Comparison of ENCODE assay signal across 8 mouse cellular contexts in the genomic region with DNA sequence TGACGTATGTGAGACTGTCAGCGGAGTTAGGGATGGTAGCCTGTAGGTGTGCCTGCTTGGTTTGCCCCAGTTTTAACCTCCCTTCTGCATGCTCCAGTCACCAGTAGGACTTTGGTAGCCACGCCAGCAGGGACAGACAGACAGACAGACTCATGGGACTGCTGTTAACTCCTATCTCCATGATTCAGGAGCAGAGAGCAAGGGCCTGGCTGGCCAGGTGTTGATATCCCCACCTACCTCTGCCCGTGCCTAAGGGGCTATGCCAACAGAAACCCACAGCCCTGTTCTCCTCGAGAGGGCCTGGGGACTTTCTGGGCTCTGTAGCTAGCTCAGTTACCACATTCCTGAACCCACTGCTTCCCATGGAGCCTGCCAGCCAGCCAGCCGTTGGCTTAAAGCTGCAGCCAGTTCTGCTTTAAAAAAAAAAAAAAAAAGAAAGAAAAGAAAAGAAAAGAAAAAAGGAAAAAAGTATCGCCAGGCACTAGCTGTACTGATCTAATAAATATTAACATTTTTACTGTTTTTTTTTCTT. TPM values are rescaled to one million over a fixed set of nuclear protein-coding genes. Genes with fewer than 3 reads are reported as not detected.
DNase-seq lines count a peak whose midpoint lies in the region; ATAC-seq and TF ChIP-seq lines count a peak whose summit lies in the region.

No protein-coding gene starts in this region.

- no peak for DNase-seq in heart, embryonic 10.5 days (ENCODE audit: low spot score)
- DNase-seq in heart, adult 8-10 months (ENCODE audit: low spot score), result no peak
- DNase-seq in liver, postnatal 0 days, result no peak
- no peak for DNase-seq in frontal cortex, postnatal 36 days (ENCODE audit: low spot score in 2 of 2)
- no peak for DNase-seq in right cerebral cortex, postnatal 4 days
- no peak for DNase-seq in thymus, postnatal 4 days

- peaks cover 12% of the 10 kb centered on the region for H3K27me3 ChIP-seq in heart, embryonic 10.5 days (ENCODE audit: insufficient read depth, poor library complexity, severe bottlenecking)
- H3K27me3 ChIP-seq in ES-Bruce4 (ENCODE audit: control insufficient read depth, insufficient read depth, low read length, poor library complexity, severe bottlenecking), result no peaks in the 10 kb centered on the region
- H3K27me3 ChIP-seq in forebrain, embryonic 16.5 days (replicated peaks; ENCODE audit: control insufficient read depth, insufficient read depth, low read length), result no peaks in the 10 kb centered on the region
- no peaks in the 10 kb centered on the region for H3K27me3 ChIP-seq in liver, postnatal 0 days (ENCODE audit: insufficient read depth, low read length)

- H3K4me3 ChIP-seq in heart, embryonic 10.5 days, result peak overlapping the region; percentile 33; the same call in 1 of the 2 replicates
- H3K4me3 ChIP-seq in ES-Bruce4 (ENCODE audit: low read depth, low read length), result 0 out of 2 replicates have a peak overlapping the region, but pooled peaks have one; percentile 0
- no peak overlapping the region for H3K4me3 ChIP-seq in forebrain, embryonic 16.5 days (replicated peaks; ENCODE audit: low read length)
- H3K4me3 ChIP-seq in liver, postnatal 0 days (ENCODE audit: low read depth, low read length), result no peak overlapping the region

- peak overlapping the region; percentile 81 for H3K27ac ChIP-seq in heart, embryonic 10.5 days
- H3K27ac ChIP-seq in ES-Bruce4 (ENCODE audit: insufficient read depth, low read length), result peak overlapping the region; percentile 51; the same call in 1 of the 2 replicates
- peak overlapping the region; percentile 24 for H3K27ac ChIP-seq in forebrain, embryonic 16.5 days (ENCODE audit: low read length)
- peak overlapping the region; percentile 64; the same call in 1 of the 2 replicates for H3K27ac ChIP-seq in liver, postnatal 0 days (ENCODE audit: low read depth)

- TF ChIP-seq POLR2A in ES-Bruce4 (IDR thresholded peaks at IDR 0.05; ENCODE audit: insufficient read depth, low read length), result no peak

- no peak overlapping the region for H3K9ac ChIP-seq in ES-Bruce4 (ENCODE audit: low read depth, poor library complexity, severe bottlenecking)
- 0 out of 2 replicates have a peak overlapping the region, but pooled peaks have one; percentile 18 for H3K9ac ChIP-seq in forebrain, embryonic 16.5 days (replicated peaks; ENCODE audit: low read depth, low read length)
- H3K9ac ChIP-seq in liver, postnatal 0 days (replicated peaks), result no peak overlapping the region

- H3K4me2 ChIP-seq in forebrain, embryonic 16.5 days (ENCODE audit: low read length), result no peak overlapping the region
- no peak overlapping the region for H3K4me2 ChIP-seq in liver, postnatal 0 days (ENCODE audit: low read depth, low read length)

- H3K9me3 ChIP-seq in heart, embryonic 10.5 days, result no peaks in the 10 kb centered on the region
- no peaks in the 10 kb centered on the region for H3K9me3 ChIP-seq in ES-Bruce4 (replicated peaks; ENCODE audit: control insufficient read depth, insufficient read depth, low read length, poor library complexity, severe bottlenecking)
- H3K9me3 ChIP-seq in forebrain, embryonic 16.5 days (ENCODE audit: control insufficient read depth, low read length), result no peaks in the 10 kb centered on the region
- no peaks in the 10 kb centered on the region for H3K9me3 ChIP-seq in liver, postnatal 0 days (ENCODE audit: low read length)

- no peak for TF ChIP-seq CTCF in ES-Bruce4 (IDR thresholded peaks at IDR 0.05; ENCODE audit: low read depth, low read length)
- TF ChIP-seq CTCF in liver, postnatal 0 days (IDR thresholded peaks at IDR 0.05; ENCODE audit: low read depth), result no peak

- ATAC-seq in forebrain, embryonic 16.5 days, result no peak
- no peak for ATAC-seq in liver, postnatal 0 days

- no peak for TF ChIP-seq EP300 in ES-Bruce4 (IDR thresholded peaks at IDR 0.05; ENCODE audit: insufficient read depth, low read depth, low read length)
- no peak for TF ChIP-seq EP300 in liver, postnatal 0 days (IDR thresholded peaks at IDR 0.05; ENCODE audit: low read depth)

- H3K36me3 ChIP-seq in heart, embryonic 10.5 days, result 0 out of 2 replicates have a peak, but pooled peaks cover 4% of the 10 kb centered on the region
- no peaks in the 10 kb centered on the region for H3K36me3 ChIP-seq in ES-Bruce4 (ENCODE audit: control insufficient read depth, insufficient read depth, low read length, poor library complexity, severe bottlenecking)
- H3K36me3 ChIP-seq in forebrain, embryonic 16.5 days (ENCODE audit: control insufficient read depth, insufficient read depth), result no peaks in the 10 kb centered on the region
- H3K36me3 ChIP-seq in liver, postnatal 0 days (replicated peaks; ENCODE audit: insufficient read depth, low read length), result no peaks in the 10 kb centered on the region

- WGBS in heart, embryonic 10.5 days, result 22% methylated on average over 7 of the region's 7 CpGs
- 28% methylated on average over 7 of the region's 7 CpGs for WGBS in forebrain, embryonic 16.5 days
- 51% methylated on average over 7 of the region's 7 CpGs for WGBS in liver, postnatal 0 days (ENCODE audit: insufficient replicate concordance)

- H3K4me1 ChIP-seq in heart, embryonic 10.5 days, result peaks cover 81% of the 10 kb centered on the region
- H3K4me1 ChIP-seq in ES-Bruce4 (ENCODE audit: control insufficient read depth, insufficient read depth, low read length), result peaks cover 10% of the 10 kb centered on the region
- peaks cover 42% of the 10 kb centered on the region for H3K4me1 ChIP-seq in forebrain, embryonic 16.5 days (replicated peaks; ENCODE audit: control insufficient read depth, insufficient read depth, low read length)
- H3K4me1 ChIP-seq in liver, postnatal 0 days (ENCODE audit: insufficient read depth), result peaks cover 8% of the 10 kb centered on the region

RNA-seq across cellular contexts. Expression of a gene that starts 12.9 kb away (rescaled TPM):
- 13.2 and 17.9 TPM in 2 replicates for polyA plus RNA-seq in heart, embryonic 10.5 days (2016; fragmentation: Nextera tagmentation; extraction: Ambion mirVana)
- total RNA-seq in heart, adult 8-10 months (2022), result 10 to 100 TPM; 14.2 to 20.8 (median 18.2) TPM
- 20.4 and 22.1 TPM in 2 replicates for polyA plus RNA-seq in ES-Bruce4 (2011; ENCODE audit: insufficient read depth, insufficient read length, low read depth, missing spikeins)
- polyA plus RNA-seq in forebrain, embryonic 16.5 days (2015; fragmentation: Nextera tagmentation; extraction: Ambion mirVana), result 6.3 and 7.8 TPM in 2 replicates
- polyA plus RNA-seq in liver, postnatal 0 days (2015; fragmentation: Nextera tagmentation; extraction: Ambion mirVana), result 1.4 and 4.0 TPM in 2 replicates

RNA-seq across cellular contexts. Expression of a gene that starts 28.1 kb away (rescaled TPM):
- 58.9 and 66.9 TPM in 2 replicates for polyA plus RNA-seq in heart, embryonic 10.5 days (2016; fragmentation: Nextera tagmentation; extraction: Ambion mirVana)
- 10 to 100 TPM; 36.9 to 38.6 (median 38.1) TPM for total RNA-seq in heart, adult 8-10 months (2022)
- polyA plus RNA-seq in ES-Bruce4 (2011; ENCODE audit: insufficient read depth, insufficient read length, low read depth, missing spikeins), result 27.5 TPM in 2 replicates
- polyA plus RNA-seq in forebrain, embryonic 16.5 days (2015; fragmentation: Nextera tagmentation; extraction: Ambion mirVana), result 80.4 and 88.5 TPM in 2 replicates
- polyA plus RNA-seq in liver, postnatal 0 days (2015; fragmentation: Nextera tagmentation; extraction: Ambion mirVana), result 32.6 and 33.0 TPM in 2 replicates

RNA-seq across cellular contexts. Expression of a gene that starts 28.3 kb away (rescaled TPM):
- 89.1 and 114 TPM in 2 replicates for polyA plus RNA-seq in heart, embryonic 10.5 days (2016; fragmentation: Nextera tagmentation; extraction: Ambion mirVana)
- 10 to 100 TPM; 28.5 to 39.4 (median 35.9) TPM for total RNA-seq in heart, adult 8-10 months (2022)
- polyA plus RNA-seq in ES-Bruce4 (2011; ENCODE audit: insufficient read depth, insufficient read length, low read depth, missing spikeins), result 45.6 and 49.0 TPM in 2 replicates
- polyA plus RNA-seq in forebrain, embryonic 16.5 days (2015; fragmentation: Nextera tagmentation; extraction: Ambion mirVana), result 71.2 and 72.5 TPM in 2 replicates
- polyA plus RNA-seq in liver, postnatal 0 days (2015; fragmentation: Nextera tagmentation; extraction: Ambion mirVana), result 18.5 and 19.0 TPM in 2 replicates

RNA-seq across cellular contexts. Expression of a gene that starts 37.3 kb away (rescaled TPM):
- 27.0 and 27.1 TPM in 2 replicates for polyA plus RNA-seq in heart, embryonic 10.5 days (2016; fragmentation: Nextera tagmentation; extraction: Ambion mirVana)
- 10 to 100 TPM; 27.3 to 33.6 (median 29.7) TPM for total RNA-seq in heart, adult 8-10 months (2022)
- 14.6 and 15.1 TPM in 2 replicates for polyA plus RNA-seq in ES-Bruce4 (2011; ENCODE audit: insufficient read depth, insufficient read length, low read depth, missing spikeins)
- 46.3 and 55.8 TPM in 2 replicates for polyA plus RNA-seq in forebrain, embryonic 16.5 days (2015; fragmentation: Nextera tagmentation; extraction: Ambion mirVana)
- polyA plus RNA-seq in liver, postnatal 0 days (2015; fragmentation: Nextera tagmentation; extraction: Ambion mirVana), result 16.5 and 18.0 TPM in 2 replicates

RNA-seq across cellular contexts. Expression of a gene that starts 37.9 kb away (rescaled TPM):
- 577 and 728 TPM in 2 replicates for polyA plus RNA-seq in heart, embryonic 10.5 days (2016; fragmentation: Nextera tagmentation; extraction: Ambion mirVana)
- 100 to 1,000 TPM in 2 of 4 experiments, 10 to 100 TPM in 2; 85.5 to 126 (median 103) TPM for total RNA-seq in heart, adult 8-10 months (2022)
- 414 and 425 TPM in 2 replicates for polyA plus RNA-seq in ES-Bruce4 (2011; ENCODE audit: insufficient read depth, insufficient read length, low read depth, missing spikeins)
- 649 and 700 TPM in 2 replicates for polyA plus RNA-seq in forebrain, embryonic 16.5 days (2015; fragmentation: Nextera tagmentation; extraction: Ambion mirVana)
- 293 and 302 TPM in 2 replicates for polyA plus RNA-seq in liver, postnatal 0 days (2015; fragmentation: Nextera tagmentation; extraction: Ambion mirVana)

Comparison
In these comparisons a context has a peak if more than half of its experiments do, and no peak if none do; other contexts are left out.
1. H3K27ac ChIP-seq: peak in every context shown above with its lines; median percentile 81 in heart, embryonic 10.5 days; 64 in liver, postnatal 0 days; 51 in ES-Bruce4; 24 in forebrain, embryonic 16.5 days.
2. H3K4me3 ChIP-seq: peak in heart, embryonic 10.5 days (single experiment) and ES-Bruce4 (single experiment); none in forebrain, embryonic 16.5 days (single experiment) and liver, postnatal 0 days (single experiment).